Mouse (Mus musculus) right cerebral cortex, postnatal 4 days (tissue): ENCODE measurements around the gene Nrxn1.

Experiments
- DNase-seq: peaks from one replicate; pipeline ENCODE4 v3.0.0-alpha.2; 2022

Nrxn1 gene

GRCm38 (mm10) chr17:90060872-90061271 lies 1032.0 kb downstream of the Nrxn1 start:
- DNase-seq, result no peak

- no peak for DNase-seq
Observed at GRCm38 (mm10) chr17:90060168-90060567, 1032.7 kb downstream of the Nrxn1 start.

DNA sequence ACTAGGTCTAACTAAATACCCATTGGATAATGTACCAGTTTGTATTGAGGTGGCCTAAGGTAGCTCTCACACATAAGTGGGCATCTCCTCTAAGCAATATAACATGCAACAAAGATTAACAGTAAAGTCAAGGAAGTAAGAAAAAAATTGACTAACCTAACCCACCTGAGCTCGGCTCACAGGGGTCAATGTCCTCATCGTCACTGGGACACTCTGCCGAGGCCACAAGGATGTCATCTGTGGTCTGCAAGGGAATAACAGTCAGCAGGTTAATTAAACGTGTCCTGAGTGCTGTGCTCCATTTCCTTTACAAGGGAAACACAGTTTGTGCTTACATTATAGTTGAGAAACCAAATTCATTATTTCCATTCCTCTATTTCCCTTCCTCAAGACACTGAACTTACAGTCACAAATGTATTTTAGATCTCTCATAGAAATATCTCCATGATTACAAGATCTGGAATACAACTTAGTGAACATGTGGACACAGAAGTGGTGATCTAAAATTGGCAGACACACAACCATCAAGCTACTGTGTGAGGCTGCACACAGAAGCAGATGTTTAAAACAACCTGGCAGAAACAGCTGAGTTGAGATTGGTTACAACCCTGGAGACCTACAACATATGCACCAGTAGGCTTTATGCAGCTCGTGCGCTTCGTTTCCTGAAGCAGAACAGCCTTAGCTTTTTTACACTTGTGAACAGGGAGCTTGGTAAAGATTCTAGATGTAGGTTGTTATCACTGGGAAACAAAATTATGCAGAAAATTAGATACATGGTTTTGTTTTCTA lies 1033.4 kb downstream of the Nrxn1 start:
- DNase-seq, result no peak

DNA sequence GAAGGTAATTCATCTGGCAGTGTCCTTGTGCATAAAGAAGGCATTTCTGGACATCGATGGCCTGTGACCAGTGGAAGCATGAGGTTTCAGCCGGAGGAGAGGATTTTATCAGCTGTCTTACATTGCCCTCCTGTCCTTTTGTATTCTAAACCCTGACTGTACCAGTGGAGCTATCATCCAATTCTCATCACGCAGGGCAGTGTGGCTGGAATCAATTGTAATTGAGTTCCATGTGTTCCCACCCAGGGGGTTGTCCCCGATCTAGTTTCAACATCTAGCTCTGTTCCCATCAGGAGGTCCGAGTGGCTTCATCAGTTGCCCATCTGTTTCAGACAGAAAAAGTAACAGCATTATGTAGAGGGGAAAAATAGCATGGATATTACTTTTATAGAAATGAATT lies 1038.6 kb downstream of the Nrxn1 start:
- DNase-seq, result no peak

DNA sequence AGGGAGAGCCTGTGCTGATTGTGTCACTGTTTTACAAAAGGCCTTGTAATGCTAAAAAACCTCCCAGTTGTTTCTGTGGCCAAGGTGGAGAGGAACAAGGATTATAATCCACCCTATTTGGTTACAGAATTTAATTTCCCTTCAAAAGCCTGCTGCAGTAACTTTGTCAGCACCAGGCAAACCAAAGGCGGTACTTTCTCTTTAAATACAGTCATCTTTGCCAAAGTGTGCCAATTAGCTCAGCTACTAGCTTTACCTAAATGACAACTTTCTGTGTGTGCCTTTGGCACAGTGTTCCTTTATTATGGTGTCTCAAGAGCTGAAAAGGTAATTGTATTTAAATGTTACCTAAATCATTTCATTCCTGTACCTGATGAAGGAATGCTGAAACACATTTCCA lies 1053.6 kb downstream of the Nrxn1 start:
- DNase-seq, result no peak

GRCm38 (mm10) chr17:90032416-90032815 lies 1060.5 kb downstream of the Nrxn1 start:
- no peak for DNase-seq

GRCm38 (mm10) chr17:90016636-90017035 lies 1076.2 kb downstream of the Nrxn1 start:
- no peak for DNase-seq

DNA sequence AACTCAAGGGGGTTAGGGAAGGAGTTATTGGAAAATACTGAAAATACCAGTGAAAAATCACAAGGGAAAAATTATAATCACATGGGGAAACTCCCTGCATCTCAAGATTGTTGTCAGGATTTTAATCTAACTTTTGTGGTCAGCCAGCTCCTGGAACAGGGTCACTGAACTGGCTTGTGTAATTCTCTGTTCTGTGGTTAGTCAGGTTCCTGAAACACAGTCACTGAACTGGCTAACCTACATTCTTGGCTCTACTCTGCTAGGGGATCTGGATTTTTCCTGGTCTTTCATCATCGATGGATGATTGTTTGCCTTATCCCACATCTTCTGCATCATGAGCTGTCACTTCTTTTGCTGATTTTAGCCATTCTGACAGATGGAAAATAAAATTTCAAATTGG lies 1081.1 kb downstream of the Nrxn1 start:
- no peak for DNase-seq

- DNase-seq, result no peak
Observed at GRCm38 (mm10) chr17:90007438-90008109, 1085.3 kb downstream of the Nrxn1 start.

DNA sequence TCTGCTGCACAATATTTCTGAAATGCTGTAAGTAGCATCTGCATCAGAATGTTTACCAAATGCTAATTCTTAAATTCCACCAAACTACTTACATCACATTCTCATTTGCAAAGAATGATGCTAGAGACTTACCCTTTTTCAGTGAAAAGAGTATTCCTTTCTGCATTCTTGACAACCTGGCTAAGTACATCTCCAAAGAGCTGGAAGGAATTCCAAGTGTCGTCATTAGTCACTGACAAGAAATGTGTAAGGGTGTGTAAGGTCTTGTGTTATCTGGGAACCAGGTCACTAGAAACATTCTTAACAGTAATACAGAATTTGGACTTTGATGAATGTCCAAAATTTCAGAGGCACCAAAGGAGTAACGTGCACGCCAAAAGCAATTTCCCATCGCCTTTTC lies 1102.2 kb downstream of the Nrxn1 start:
- DNase-seq, result no peak
